Mouse (Mus musculus) lung, embryonic 14.5 days (tissue): ENCODE results near the gene Ppy. TPM values are rescaled to one million over a fixed set of nuclear protein-coding genes. Genes with fewer than 3 reads are reported as not detected.

Source experiments
- ATAC-seq: fragments of 200-750 bp; cut with Nextera tagmentation; 2 replicates; pipeline ENCODE4 v1.8.0; 2017; ENCODE audit warnings: mild to moderate bottlenecking, moderate TSS enrichment, moderate library complexity; ENCODE audit not compliant: insufficient read depth
- DNase-seq: peaks from one replicate; pipeline ENCODE4 v3.0.0-alpha.2; 2015
- H3K27ac ChIP-seq: fragments of 300-500 bp; sonication (generic); 2 replicates; pipeline ENCODE4 v1.5.1; 2014; ENCODE audit warnings: low read depth, mild to moderate bottlenecking, moderate library complexity
- H3K27me3 ChIP-seq: fragments of 300-500 bp; sonication (generic); 2 replicates; pipeline ENCODE4 v1.6.1; 2014; ENCODE audit warnings: low read length, control low read depth; ENCODE audit not compliant: insufficient read depth
- H3K36me3 ChIP-seq: fragments of 300-500 bp; sonication (generic); 2 replicates; pipeline ENCODE4 v1.6.1; 2014; ENCODE audit warnings: control low read depth; ENCODE audit not compliant: insufficient read depth
- H3K4me1 ChIP-seq: fragments of 300-500 bp; sonication (generic); 2 replicates; pipeline ENCODE4 v1.6.1; 2014; ENCODE audit warnings: antibody characterized with exemption, control low read depth; ENCODE audit not compliant: insufficient read depth
- H3K4me2 ChIP-seq: fragments of 300-500 bp; sonication (generic); 2 replicates; pipeline ENCODE4 v1.6.1; 2014; ENCODE audit warnings: mild to moderate bottlenecking
- H3K4me3 ChIP-seq: fragments of 300-500 bp; sonication (generic); 2 replicates; pipeline ENCODE4 v1.5.1; 2014; ENCODE audit warnings: low read depth, low read length
- H3K9ac ChIP-seq: fragments of 300-500 bp; sonication (generic); 2 replicates; pipeline ENCODE4 v1.6.1; 2014
- H3K9me3 ChIP-seq: fragments of 300-500 bp; sonication (generic); 2 replicates; pipeline ENCODE4 v1.6.1; 2016; ENCODE audit warnings: low read depth, low read length, control low read depth
- CTCF ChIP-seq: IDR thresholded peaks from 2 replicates; pipeline ENCODE4 v1.5.1; 2016; ENCODE audit warnings: antibody characterized with exemption, low read depth
- WGBS: fragments of 180-500 bp; shearing (Covaris S2); extraction: QIAGEN DNeasy Blood & Tissue Kit; methylation state at CpG from one replicate; pipeline ENCODE4 v1.1.7; 2014; 5-methylcytosine and 5-hydroxymethylcytosine counted together
- polyA plus RNA-seq: library from polyadenylated mRNA; unstranded; fragments of >200 nt; fragmentation: Nextera tagmentation; extraction: Ambion mirVana; gene quantifications from 2 replicates; pipeline ENCODE4 v1.2.1, GENCODE M21; 2014

Gene Ppy
- polyA plus RNA-seq, 1 experiment from 2014 or later: not detected

DNA sequence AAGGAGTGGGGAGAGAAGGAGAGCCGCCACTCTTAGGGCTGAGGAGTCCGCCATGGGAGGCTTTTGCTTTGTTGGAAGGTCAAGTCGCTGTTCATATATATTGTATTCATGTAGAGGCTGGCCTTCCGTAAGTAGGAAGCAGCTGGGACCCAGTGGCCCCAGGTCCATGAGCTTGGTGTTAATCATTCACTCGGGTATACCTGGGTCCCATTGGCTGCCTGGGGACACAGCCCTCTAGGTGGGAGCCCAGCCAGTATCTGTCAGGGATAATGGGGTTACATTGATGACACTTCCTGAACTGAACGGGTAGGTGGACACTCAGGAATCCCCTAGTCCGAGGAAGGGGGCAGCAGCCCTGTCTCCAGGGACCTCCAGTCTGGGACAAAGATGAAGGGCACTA is 41.2 kb upstream of the Ppy start:
- Histone ChIP-seq H3K4me2 (no peak overlapping the region), H3K36me3 (no peaks in the 10 kb centered on the region), H3K9me3 (no peaks in the 10 kb centered on the region), H3K4me3 (no peak overlapping the region), H3K27ac (no peak overlapping the region), H3K9ac (no peak overlapping the region), H3K27me3 (peaks cover 31% of the 10 kb centered on the region), H3K4me1 (peaks cover 4% of the 10 kb centered on the region; the same call in 1 of the 2 replicates)
- 48% methylated on average over 7 of the region's 7 CpGs for WGBS
- TF ChIP-seq CTCF: no peak
- no peak for DNase-seq
- no peak for ATAC-seq

DNA sequence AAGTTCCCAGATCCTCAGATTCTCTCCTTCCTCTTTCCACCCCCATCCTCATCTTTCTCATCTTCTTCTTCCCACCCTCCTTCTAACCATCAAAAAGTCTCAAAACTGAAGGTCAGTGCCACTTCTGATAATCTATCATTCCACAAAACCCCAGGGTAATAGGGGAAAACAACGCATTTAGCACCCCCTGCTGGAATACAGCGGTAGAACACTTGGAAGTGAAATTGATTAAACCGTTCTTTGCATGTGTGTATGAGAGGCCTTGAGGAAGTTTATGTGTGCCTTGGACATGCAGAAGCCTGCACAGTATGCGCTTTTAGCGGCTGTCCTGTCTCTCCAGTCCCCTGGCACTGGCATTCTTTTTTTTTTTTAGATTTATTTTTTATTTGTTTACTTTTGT is 39.4 kb upstream of the Ppy start:
- WGBS: 3% methylated on average over 5 of the region's 5 CpGs
- TF ChIP-seq CTCF: peak; percentile 86
- Histone ChIP-seq H3K9ac (no peak overlapping the region), H3K4me1 (no peaks in the 10 kb centered on the region), H3K27me3 (peaks cover 13% of the 10 kb centered on the region), H3K4me3 (no peak overlapping the region), H3K27ac (no peak overlapping the region), H3K4me2 (no peak overlapping the region), H3K9me3 (no peaks in the 10 kb centered on the region), H3K36me3 (no peaks in the 10 kb centered on the region)
- ATAC-seq (no peak), DNase-seq (peak; percentile 86)

DNA sequence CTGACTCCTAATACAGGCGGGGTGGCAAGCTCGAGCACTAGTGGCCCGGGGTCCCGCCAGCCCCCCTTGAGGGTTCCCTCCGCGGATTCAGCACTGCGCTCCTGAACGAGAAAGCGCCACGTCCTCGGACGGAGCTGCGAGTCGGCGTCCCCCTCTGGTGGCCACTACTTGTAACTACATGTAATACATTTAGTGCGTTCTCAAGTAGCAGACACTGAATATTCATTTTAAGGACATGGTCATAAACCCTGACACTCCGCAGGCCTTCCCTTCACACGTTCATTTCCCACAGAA is 37.3 kb upstream of the Ppy start:
- no peaks in the 10 kb centered on the region for H3K9me3 ChIP-seq
- under 1% methylated on average over 18 of the region's 18 CpGs for WGBS
- no peaks in the 10 kb centered on the region for H3K27me3 ChIP-seq
- H3K9ac ChIP-seq: peak overlapping the region; percentile 36
- no peak overlapping the region for H3K27ac ChIP-seq
- H3K36me3 ChIP-seq: no peaks in the 10 kb centered on the region
- H3K4me3 ChIP-seq: peak overlapping the region; percentile 16; the same call in 1 of the 2 replicates
- peak overlapping the region; percentile 59 for H3K4me2 ChIP-seq
- no peak; the same call in 1 of the 2 replicates for ATAC-seq
- peak; percentile 98 for TF ChIP-seq CTCF
- DNase-seq: peak; percentile 89
- H3K4me1 ChIP-seq: no peaks in the 10 kb centered on the region

DNA sequence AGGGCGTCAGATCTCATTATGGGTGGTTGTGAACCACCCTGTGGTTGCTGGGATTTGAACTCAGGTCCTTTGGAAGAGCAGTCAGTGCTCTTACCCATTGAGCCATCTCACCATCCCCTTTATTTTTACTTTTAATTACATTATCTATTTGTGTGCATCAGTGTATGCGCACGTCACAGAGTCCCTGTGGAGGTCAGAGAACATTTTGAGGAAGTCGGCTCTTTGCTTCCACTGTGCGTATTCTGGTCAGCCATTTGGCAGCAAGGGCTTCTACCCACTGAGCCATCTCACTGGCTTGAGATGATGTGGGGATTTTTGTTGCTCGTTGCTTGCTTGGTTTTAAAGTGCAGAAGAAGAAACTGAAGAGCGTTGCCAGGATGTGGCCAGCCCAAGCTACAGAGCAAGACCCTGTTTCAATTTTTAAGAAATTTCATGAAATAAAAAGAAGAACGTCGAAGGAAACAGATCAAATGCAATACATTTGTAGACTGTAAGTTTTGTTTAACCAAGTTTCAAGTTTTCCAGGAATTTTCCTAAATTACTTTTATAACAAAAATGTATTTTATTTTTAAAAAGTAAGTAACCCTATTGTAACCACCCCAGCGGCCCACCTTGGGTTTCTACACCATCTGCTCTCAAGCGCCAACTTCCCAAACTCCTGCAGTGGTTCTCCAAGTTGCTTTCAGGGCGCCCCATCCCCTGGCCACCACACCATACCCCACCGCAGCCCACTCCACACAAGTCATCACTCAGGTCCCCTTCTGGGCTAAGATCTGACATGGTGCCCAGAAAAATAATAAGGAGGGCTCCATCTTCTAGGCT is 36.7 kb upstream of the Ppy start:
- Histone ChIP-seq H3K9me3 (no peaks in the 10 kb centered on the region), H3K4me2 (peak overlapping the region; percentile 59), H3K27me3 (no peaks in the 10 kb centered on the region), H3K4me1 (no peaks in the 10 kb centered on the region), H3K9ac (peak overlapping the region; percentile 36), H3K36me3 (no peaks in the 10 kb centered on the region), H3K4me3 (peak overlapping the region; percentile 16; the same call in 1 of the 2 replicates), H3K27ac (no peak overlapping the region)
- DNase-seq: no peak
- 0 out of 2 replicates have a peak, but pooled peaks have one; percentile 5 for TF ChIP-seq CTCF
- no peak; the same call in 1 of the 2 replicates for ATAC-seq
- WGBS: 34% methylated on average over 13 of the region's 13 CpGs

DNA sequence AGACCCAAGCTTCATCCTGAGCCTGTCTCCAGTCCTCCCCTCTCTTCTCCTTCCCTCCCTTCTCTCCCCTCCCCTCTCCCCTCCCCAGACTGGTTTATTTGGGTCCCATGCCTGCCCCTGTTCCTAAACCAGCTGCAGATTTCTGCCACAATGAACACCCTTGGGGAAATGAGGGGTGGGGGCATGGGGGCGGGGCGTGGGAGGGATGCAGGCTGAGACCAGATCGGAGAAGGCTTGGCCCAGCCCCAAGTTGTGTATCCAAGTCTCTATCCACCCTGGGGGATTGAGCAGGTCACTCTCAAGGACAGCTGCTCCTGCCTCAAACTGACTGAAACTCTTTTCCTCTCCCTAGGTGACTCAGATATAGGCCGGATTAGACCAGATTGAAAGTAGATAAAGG is 33.4 kb upstream of the Ppy start:
- Histone ChIP-seq H3K4me2 (no peak overlapping the region), H3K27ac (no peak overlapping the region), H3K9me3 (no peaks in the 10 kb centered on the region), H3K4me1 (no peaks in the 10 kb centered on the region), H3K36me3 (no peaks in the 10 kb centered on the region), H3K9ac (no peak overlapping the region), H3K4me3 (no peak overlapping the region), H3K27me3 (no peaks in the 10 kb centered on the region)
- 24% methylated on average over 4 of the region's 4 CpGs for WGBS
- no peak for TF ChIP-seq CTCF
- no peak for DNase-seq
- ATAC-seq: no peak

DNA sequence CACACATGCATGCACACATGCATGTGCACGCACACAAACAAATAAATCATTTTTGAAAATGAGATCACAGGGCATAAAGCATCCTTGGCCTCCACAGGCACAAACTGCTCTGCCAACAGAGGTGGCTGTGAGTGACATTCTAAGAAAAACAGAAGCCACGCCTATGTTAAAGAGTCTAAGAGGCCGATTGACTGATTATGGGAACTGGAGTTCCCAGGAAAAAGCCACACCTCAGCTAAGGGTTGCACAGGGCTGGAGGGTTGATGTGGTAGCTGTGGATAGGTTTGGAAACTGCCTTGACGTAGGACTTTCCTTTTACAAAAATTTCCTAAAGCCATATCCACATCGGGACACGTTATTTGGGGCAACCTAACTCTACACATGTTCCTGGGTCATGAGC is 16.3 kb upstream of the Ppy start:
- Histone ChIP-seq H3K4me3 (no peak overlapping the region), H3K27ac (no peak overlapping the region), H3K4me2 (no peak overlapping the region), H3K4me1 (no peaks in the 10 kb centered on the region), H3K9me3 (no peaks in the 10 kb centered on the region), H3K36me3 (no peaks in the 10 kb centered on the region), H3K27me3 (no peaks in the 10 kb centered on the region), H3K9ac (no peak overlapping the region)
- DNase-seq (no peak), ATAC-seq (no peak)
- WGBS: 70% methylated on average over 6 of the region's 6 CpGs
- no peak for TF ChIP-seq CTCF

DNA sequence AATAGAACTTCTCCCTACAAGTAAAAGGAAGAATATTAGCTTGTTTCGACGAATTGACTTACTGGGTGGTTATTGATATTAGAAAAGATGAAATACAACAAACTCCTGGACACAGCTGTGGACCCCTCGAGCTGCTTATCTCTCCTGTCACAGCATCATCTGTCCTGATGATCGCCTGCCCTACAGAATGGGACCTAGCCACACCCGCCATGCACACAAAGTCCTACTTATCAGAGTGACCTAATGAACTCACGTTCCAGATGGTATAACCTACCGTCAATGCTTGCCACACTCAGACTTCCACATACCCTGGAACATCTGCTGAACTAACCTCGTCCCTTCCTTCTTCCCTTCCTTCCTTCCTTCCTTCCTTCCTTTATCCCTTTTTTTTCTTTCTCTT is 15.1 kb upstream of the Ppy start:
- Histone ChIP-seq H3K9me3 (no peaks in the 10 kb centered on the region), H3K9ac (no peak overlapping the region), H3K4me2 (no peak overlapping the region), H3K4me3 (no peak overlapping the region), H3K27me3 (no peaks in the 10 kb centered on the region), H3K27ac (no peak overlapping the region), H3K36me3 (no peaks in the 10 kb centered on the region), H3K4me1 (no peaks in the 10 kb centered on the region)
- no peak for ATAC-seq
- 42% methylated on average over 8 of the region's 8 CpGs for WGBS
- no peak for DNase-seq
- TF ChIP-seq CTCF: no peak
